In genomic region chr2:3157030-3157429, GRCm38 (mm10) we compare ENCODE assay signal across 19 mouse cellular contexts. TPM values are rescaled to one million over a fixed set of nuclear protein-coding genes. Genes with fewer than 3 reads are reported as not detected.
DNase-seq lines count a peak whose midpoint lies in the region; ATAC-seq and TF ChIP-seq lines count a peak whose summit lies in the region.
"Had no signal": no experiment of that assay in that cellular context is flagged by ENCODE, and none has a peak within 500 bp of the region (broad histone marks: within the 10 kb centered on the region; RNA-seq: fewer than 3 reads in every experiment).

No protein-coding gene starts in this region.

- H3K4me1 ChIP-seq in stomach, embryonic 16.5 days (ENCODE audit: control insufficient read depth, insufficient read depth, low read length), result peaks cover 26% of the 10 kb centered on the region
- H3K4me1 ChIP-seq in stomach, postnatal 0 days (replicated peaks; ENCODE audit: control insufficient read depth, insufficient read depth), result no peaks in the 10 kb centered on the region; the same call in 1 of the 2 replicates
- H3K4me1 ChIP-seq in lung, postnatal 0 days (ENCODE audit: insufficient read depth, low read depth, low read length), result peaks cover 19% of the 10 kb centered on the region; the same call in 1 of the 2 replicates

- no peak overlapping the region for H3K4me2 ChIP-seq in stomach, embryonic 16.5 days (ENCODE audit: low read depth, low read length)
- no peak overlapping the region for H3K4me2 ChIP-seq in stomach, postnatal 0 days (replicated peaks; ENCODE audit: low read depth)
- H3K4me2 ChIP-seq in lung, postnatal 0 days (replicated peaks; ENCODE audit: low read depth, low read length), result no peak overlapping the region
- H3K4me2 ChIP-seq: embryonic facial prominence, embryonic 15.5 days; hindbrain, embryonic 12.5 days had no signal

- H3K9me3 ChIP-seq in stomach, embryonic 16.5 days (replicated peaks; ENCODE audit: control insufficient read depth, low read length), result no peaks in the 10 kb centered on the region
- H3K9me3 ChIP-seq in stomach, postnatal 0 days (ENCODE audit: control insufficient read depth, low read length), result no peaks in the 10 kb centered on the region
- no peaks in the 10 kb centered on the region for H3K9me3 ChIP-seq in lung, postnatal 0 days (ENCODE audit: low read length)
- H3K9me3 ChIP-seq: embryonic facial prominence, embryonic 15.5 days; forebrain, embryonic 10.5 days; hindbrain, embryonic 12.5 days had no signal

- 75% methylated on average over 3 of the region's 3 CpGs for WGBS in stomach, embryonic 16.5 days
- WGBS in stomach, postnatal 0 days, result 87% methylated on average over 3 of the region's 3 CpGs
- WGBS in lung, postnatal 0 days, result 84% methylated on average over 3 of the region's 3 CpGs

- no peak for TF ChIP-seq CTCF in layer of hippocampus, adult 2 months (conservative IDR thresholded peaks at IDR 0.05)
- TF ChIP-seq CTCF in stomach, postnatal 0 days (IDR thresholded peaks at IDR 0.05; ENCODE audit: low read depth), result no peak
- TF ChIP-seq CTCF in lung, postnatal 0 days (IDR thresholded peaks at IDR 0.05), result no peak

- H3K9ac ChIP-seq in stomach, embryonic 16.5 days (ENCODE audit: low read length), result no peak overlapping the region
- no peak overlapping the region for H3K9ac ChIP-seq in stomach, postnatal 0 days (ENCODE audit: low read length)
- no peak overlapping the region for H3K9ac ChIP-seq in lung, postnatal 0 days (replicated peaks; ENCODE audit: low read depth)
- H3K9ac ChIP-seq: embryonic facial prominence, embryonic 15.5 days; hindbrain, embryonic 12.5 days had no signal

- H3K36me3 ChIP-seq in stomach, embryonic 16.5 days (ENCODE audit: control insufficient read depth, insufficient read depth, low read length), result no peaks in the 10 kb centered on the region
- no peaks in the 10 kb centered on the region for H3K36me3 ChIP-seq in stomach, postnatal 0 days (ENCODE audit: control insufficient read depth, insufficient read depth, low read length)
- H3K36me3 ChIP-seq in lung, postnatal 0 days (ENCODE audit: insufficient read depth, low read length), result no peaks in the 10 kb centered on the region
- H3K36me3 ChIP-seq: embryonic facial prominence, embryonic 15.5 days; hindbrain, embryonic 12.5 days had no signal

- no peak for DNase-seq in frontal cortex, postnatal 25 days (ENCODE audit: low spot score in 2 of 2)
- no peak for DNase-seq in layer of hippocampus, adult 2 months (ENCODE audit: low spot score in 2 of 2)
- DNase-seq in layer of hippocampus, adult 11-12 months (ENCODE audit: low spot score), result no peak
- no peak for DNase-seq in stomach, postnatal 0 days (ENCODE audit: low spot score)
- no peak for DNase-seq in lung, postnatal 0 days (ENCODE audit: low spot score)
- DNase-seq: adrenal gland, postnatal 25 days; cerebellum, adult 11 months; cerebellum, adult 8-10 months; embryo, embryonic 11 days; gastrocnemius, postnatal 10 days; heart, postnatal 10 days; heart, postnatal 4 days had no signal

- H3K27ac ChIP-seq in layer of hippocampus, adult 2 months, result peak overlapping the region; percentile 39; the same call in 1 of the 2 replicates
- no peak overlapping the region for H3K27ac ChIP-seq in stomach, embryonic 16.5 days (ENCODE audit: low read length)
- H3K27ac ChIP-seq in stomach, postnatal 0 days (replicated peaks), result no peak overlapping the region
- H3K27ac ChIP-seq in lung, postnatal 0 days (ENCODE audit: low read length), result no peak overlapping the region
- H3K27ac ChIP-seq: embryonic facial prominence, embryonic 15.5 days; forebrain, embryonic 10.5 days; hindbrain, embryonic 12.5 days had no signal

- no peak overlapping the region for H3K4me3 ChIP-seq in layer of hippocampus, adult 2 months
- H3K4me3 ChIP-seq in stomach, embryonic 16.5 days (replicated peaks; ENCODE audit: low read length), result no peak overlapping the region
- H3K4me3 ChIP-seq in stomach, postnatal 0 days (ENCODE audit: low read depth, low read length), result no peak overlapping the region
- no peak overlapping the region for H3K4me3 ChIP-seq in lung, postnatal 0 days (ENCODE audit: low read depth, low read length)
- H3K4me3 ChIP-seq: embryonic facial prominence, embryonic 15.5 days; erythroblast, embryonic 14.5 days; forebrain, embryonic 10.5 days; hindbrain, embryonic 12.5 days had no signal

- no peaks in the 10 kb centered on the region for H3K27me3 ChIP-seq in stomach, embryonic 16.5 days (ENCODE audit: control insufficient read depth, insufficient read depth, low read length)
- no peaks in the 10 kb centered on the region for H3K27me3 ChIP-seq in stomach, postnatal 0 days (ENCODE audit: control insufficient read depth, insufficient read depth, low read length)
- H3K27me3 ChIP-seq in lung, postnatal 0 days (replicated peaks; ENCODE audit: insufficient read depth, low read length), result no peaks in the 10 kb centered on the region
- H3K27me3 ChIP-seq: embryonic facial prominence, embryonic 15.5 days; hindbrain, embryonic 12.5 days had no signal

- TF ChIP-seq EP300 in stomach, postnatal 0 days (optimal IDR thresholded peaks at IDR 0.05), result no peak
- no peak for TF ChIP-seq EP300 in lung, postnatal 0 days (IDR thresholded peaks at IDR 0.05)

- peak; percentile 79 for ATAC-seq in frontal cortex, adult (ENCODE audit: low TSS enrichment)
- ATAC-seq in stomach, embryonic 16.5 days (ENCODE audit: insufficient read depth, low FRiP score), result peak; percentile 27; the same call in 1 of the 2 replicates
- ATAC-seq in stomach, postnatal 0 days (ENCODE audit: low FRiP score, low TSS enrichment), result no peak
- no peak for ATAC-seq in lung, postnatal 0 days
- ATAC-seq: forebrain, embryonic 14.5 days had no signal

RNA-seq across cellular contexts. Expression of gene Fam171a1, which starts 43.0 kb away (rescaled TPM):
- 10 to 100 TPM; 72.1 to 73.2 TPM for total RNA-seq in layer of hippocampus, adult 2 months (2021)
- polyA plus RNA-seq in stomach, embryonic 16.5 days (2015; fragmentation: Nextera tagmentation; extraction: Ambion mirVana), result 24.1 and 25.5 TPM in 2 replicates
- polyA plus RNA-seq in stomach, postnatal 0 days (2015; fragmentation: Nextera tagmentation; extraction: Ambion mirVana), result 9.7 and 10.4 TPM in 2 replicates
- polyA plus RNA-seq in lung, postnatal 0 days (2015; fragmentation: Nextera tagmentation; extraction: Ambion mirVana), result 39.6 and 44.7 TPM in 2 replicates

Comparison
In these comparisons a context has a peak if more than half of its experiments do, and no peak if none do; other contexts are left out.
1. ATAC-seq: peak in frontal cortex, adult (single experiment) and stomach, embryonic 16.5 days (single experiment); none in stomach, postnatal 0 days (single experiment) and lung, postnatal 0 days (single experiment).